Mouse (Mus musculus) CD4-positive naive resting alpha-beta T cell, adult 76 days (primary cell): ENCODE measurements around the gene Efcab8. TPM values are rescaled to one million over a fixed set of nuclear protein-coding genes. Genes with fewer than 3 reads are reported as not detected.

Experiments
- total RNA-seq: library from RNA; stranded (reverse); gene quantifications from one replicate; pipeline ENCODE4 v1.2.4, GENCODE M21; 2023

The Efcab8 gene
- total RNA-seq: 1.4 TPM

DNA sequence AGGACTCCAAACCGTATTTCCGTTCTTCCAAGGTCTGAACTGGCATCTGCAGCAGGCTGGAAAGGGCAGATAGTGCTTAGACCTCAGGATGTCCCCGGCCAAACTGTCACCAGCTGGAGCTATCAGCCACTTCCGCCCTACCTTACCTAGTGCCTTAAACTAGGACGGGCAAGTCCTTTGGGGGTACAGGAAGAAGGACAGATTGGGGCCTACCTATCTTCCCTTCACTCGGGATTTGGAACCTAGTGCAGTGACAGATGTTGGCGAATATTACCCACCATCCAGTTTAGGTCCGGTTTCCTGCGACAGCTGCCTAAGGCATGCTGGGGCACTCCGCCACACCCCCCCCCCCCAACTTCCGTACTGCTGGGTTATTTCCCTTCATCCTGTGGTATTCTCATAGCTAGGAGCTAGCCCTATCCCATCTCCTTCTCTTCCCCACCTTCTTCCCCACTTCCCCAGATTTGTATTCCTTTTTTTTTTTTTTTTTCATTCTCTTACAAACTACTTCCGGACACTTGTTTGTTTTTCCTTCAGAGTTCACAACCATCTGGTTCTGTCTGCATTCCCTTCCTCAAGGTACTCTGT, at the start of gene Efcab8:
Efcab8 (plus strand) TSS at position 538 of the 588 bp plus-strand sequence.

DNA sequence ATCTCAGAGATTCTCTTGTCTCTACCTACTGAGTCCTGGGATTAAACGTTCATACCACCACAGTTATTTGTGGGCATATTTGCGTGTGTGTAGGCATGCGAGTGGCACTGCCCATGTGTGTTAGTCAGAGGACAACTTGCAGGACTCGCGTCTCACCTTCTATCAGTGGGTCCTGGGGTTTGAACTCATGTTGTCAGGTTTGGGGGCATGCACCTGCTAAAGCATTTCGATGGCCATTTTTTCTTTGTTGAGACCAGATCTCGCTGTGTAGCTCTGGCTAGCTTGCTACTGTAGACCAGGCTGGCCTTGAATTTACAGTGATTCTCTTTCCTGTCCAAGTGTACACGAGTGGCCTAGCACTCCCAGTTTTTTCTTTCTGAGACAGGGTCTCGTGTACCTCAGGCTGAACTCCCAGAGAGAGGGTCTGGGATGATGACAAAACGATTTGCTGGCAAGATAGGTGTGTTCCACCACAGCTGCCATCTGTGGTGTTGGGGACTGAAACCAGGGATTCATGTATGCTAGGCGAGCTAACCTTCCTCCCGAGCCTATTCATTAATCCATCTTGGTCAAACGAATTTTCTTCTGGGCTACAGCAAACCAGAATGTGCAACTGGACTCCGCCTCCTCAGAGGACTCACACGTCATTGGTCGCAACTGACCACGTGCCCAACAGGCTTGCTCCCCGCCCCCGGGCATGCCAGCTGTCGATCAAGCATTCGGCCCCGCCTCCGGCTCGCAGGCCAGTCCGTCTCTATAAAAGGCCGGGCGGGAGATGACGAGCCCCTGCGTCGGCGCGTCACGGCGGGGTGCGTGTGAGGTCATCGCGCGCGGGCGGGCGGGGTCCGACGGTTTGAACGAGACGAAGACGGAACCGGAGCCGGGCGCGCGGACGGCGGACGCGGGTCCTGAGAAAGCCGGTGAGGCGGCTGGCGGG, 39.0 kb upstream of the Efcab8 start, which contains the start of gene Mapre1:
Mapre1 (plus strand) TSS at position 775 of the 937 bp plus-strand sequence.

DNA sequence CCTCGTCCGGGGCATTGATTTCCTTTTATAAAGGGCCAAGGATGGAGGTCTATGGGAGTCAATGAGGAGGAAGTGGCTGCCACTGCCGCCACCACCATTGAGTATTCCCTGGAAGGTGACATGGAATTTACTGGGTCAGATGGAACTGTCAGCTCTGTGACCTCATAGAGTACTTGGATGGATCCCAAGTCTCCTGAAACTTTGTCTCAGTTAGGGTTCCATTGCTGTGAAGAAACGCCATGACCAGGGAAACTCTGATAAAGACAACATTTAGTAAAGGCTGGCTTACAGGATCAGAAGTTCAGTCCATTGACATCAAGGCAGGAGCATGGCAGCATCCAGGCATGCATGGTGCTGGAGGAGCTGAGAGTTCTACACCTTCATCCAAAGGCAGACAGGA, 91.3 kb downstream of the Efcab8 start, which contains the start of gene Sun5:
Sun5 (minus strand) TSS at position 101 of the 400 bp plus-strand sequence.

DNA sequence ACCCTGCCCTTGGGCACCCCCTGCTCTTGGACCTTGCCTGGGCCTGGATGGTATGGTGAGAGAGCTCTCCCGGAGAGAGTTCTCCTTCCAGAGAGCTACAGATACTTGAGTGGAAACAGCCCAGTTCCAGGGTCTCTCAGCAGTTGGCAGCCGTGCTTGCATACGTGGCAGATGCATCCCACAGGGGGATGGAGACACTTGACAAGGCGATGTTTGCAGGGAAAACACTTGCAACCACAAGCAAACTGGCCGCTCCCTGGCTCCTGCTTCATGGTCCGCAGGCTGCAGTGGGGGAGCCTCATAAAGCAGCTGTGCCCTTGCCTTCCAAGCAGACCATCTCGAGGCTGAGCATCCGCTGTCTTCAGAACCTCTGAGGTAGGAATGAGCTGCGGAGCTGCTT, 95.0 kb downstream of the Efcab8 start, which contains the start of gene Bpifb2:
Bpifb2 (plus strand) TSS at position 301 of the 400 bp plus-strand sequence.

Other genes with a start within 250 kb of the Efcab8 start
- gene Nol4l, start 250.0 kb upstream of the Efcab8 start, total RNA-seq: 0.76 TPM
- gene Commd7, start 147.2 kb upstream of the Efcab8 start, total RNA-seq: 35.4 TPM
- gene Dnmt3b, start 130.5 kb upstream of the Efcab8 start, total RNA-seq: 7.3 TPM
- gene Dnmt3c, start 83.3 kb upstream of the Efcab8 start, total RNA-seq: not detected
- 147 TPM for gene Mapre1, start 38.7 kb upstream of the Efcab8 start, total RNA-seq
- gene Sun5, start 91.2 kb downstream of the Efcab8 start, total RNA-seq: not detected
- gene Bpifb2, start 95.1 kb downstream of the Efcab8 start, total RNA-seq: not detected
- not detected for gene Bpifb6, start 120.5 kb downstream of the Efcab8 start, total RNA-seq
- gene Bpifb3, start 138.3 kb downstream of the Efcab8 start, total RNA-seq: not detected
- not detected for gene Bpifb4, start 158.3 kb downstream of the Efcab8 start, total RNA-seq
- gene Bpifa6, start 195.0 kb downstream of the Efcab8 start, total RNA-seq: not detected
- gene Bpifa2, start 228.3 kb downstream of the Efcab8 start, total RNA-seq: not detected